Mouse (Mus musculus) midbrain, embryonic 11.5 days (tissue): ENCODE results near the gene Sfr1. TPM values are rescaled to one million over a fixed set of nuclear protein-coding genes. Genes with fewer than 3 reads are reported as not detected.

ENCODE experiments used
- ATAC-seq: fragments of 200-750 bp; cut with Nextera tagmentation; 2 replicates; pipeline ENCODE4 v1.8.0; 2017; ENCODE audit warnings: moderate TSS enrichment, moderate library complexity; ENCODE audit not compliant: low FRiP score
- DNase-seq: peaks from one replicate; pipeline ENCODE4 v3.0.0; 2015; ENCODE audit warnings: low spot score; ENCODE audit errors: missing footprints
- H3K27ac ChIP-seq: fragments of 300-500 bp; sonication (generic); 2 replicates; pipeline ENCODE4 v1.5.1; 2014; ENCODE audit warnings: low read depth, low read length
- H3K27me3 ChIP-seq: fragments of 300-500 bp; sonication (generic); 2 replicates; pipeline ENCODE4 v1.6.1; 2014; ENCODE audit warnings: mild to moderate bottlenecking, low read length, moderate library complexity, mixed read lengths; ENCODE audit not compliant: control insufficient read depth, insufficient read depth
- H3K36me3 ChIP-seq: fragments of 300-500 bp; sonication (generic); 2 replicates; pipeline ENCODE4 v1.6.1; 2014; ENCODE audit warnings: mild to moderate bottlenecking, low read length, moderate library complexity, mixed read lengths; ENCODE audit not compliant: control insufficient read depth, insufficient read depth
- H3K4me1 ChIP-seq: fragments of 300-500 bp; sonication (generic); 2 replicates; pipeline ENCODE4 v1.6.1; 2014; ENCODE audit warnings: low read length; ENCODE audit not compliant: control insufficient read depth, insufficient read depth
- H3K4me2 ChIP-seq: fragments of 300-500 bp; sonication (generic); 2 replicates; pipeline ENCODE4 v1.6.1; 2014; ENCODE audit warnings: mild to moderate bottlenecking, moderate library complexity
- H3K4me3 ChIP-seq: fragments of 300-500 bp; sonication (generic); 2 replicates; pipeline ENCODE4 v1.5.1; 2014; ENCODE audit warnings: low read depth, low read length
- H3K9ac ChIP-seq: fragments of 300-500 bp; sonication (generic); 2 replicates; pipeline ENCODE4 v1.6.1; 2014; ENCODE audit warnings: low read length
- H3K9me3 ChIP-seq: fragments of 300-500 bp; sonication (generic); 2 replicates; pipeline ENCODE4 v1.6.1; 2016; ENCODE audit warnings: low read length; ENCODE audit not compliant: control insufficient read depth
- WGBS: fragments of 180-500 bp; shearing (Covaris S2); extraction: QIAGEN DNeasy Blood & Tissue Kit; methylation state at CpG from one replicate; pipeline ENCODE4 v1.1.7; 2014; 5-methylcytosine and 5-hydroxymethylcytosine counted together
- polyA plus RNA-seq: library from polyadenylated mRNA; unstranded; fragments of >200 nt; fragmentation: Nextera tagmentation; extraction: Ambion mirVana; gene quantifications from 2 replicates; pipeline ENCODE4 v1.2.1, GENCODE M21; 2014

Sfr1 gene
- 330 and 344 TPM in 2 replicates for polyA plus RNA-seq

DNA sequence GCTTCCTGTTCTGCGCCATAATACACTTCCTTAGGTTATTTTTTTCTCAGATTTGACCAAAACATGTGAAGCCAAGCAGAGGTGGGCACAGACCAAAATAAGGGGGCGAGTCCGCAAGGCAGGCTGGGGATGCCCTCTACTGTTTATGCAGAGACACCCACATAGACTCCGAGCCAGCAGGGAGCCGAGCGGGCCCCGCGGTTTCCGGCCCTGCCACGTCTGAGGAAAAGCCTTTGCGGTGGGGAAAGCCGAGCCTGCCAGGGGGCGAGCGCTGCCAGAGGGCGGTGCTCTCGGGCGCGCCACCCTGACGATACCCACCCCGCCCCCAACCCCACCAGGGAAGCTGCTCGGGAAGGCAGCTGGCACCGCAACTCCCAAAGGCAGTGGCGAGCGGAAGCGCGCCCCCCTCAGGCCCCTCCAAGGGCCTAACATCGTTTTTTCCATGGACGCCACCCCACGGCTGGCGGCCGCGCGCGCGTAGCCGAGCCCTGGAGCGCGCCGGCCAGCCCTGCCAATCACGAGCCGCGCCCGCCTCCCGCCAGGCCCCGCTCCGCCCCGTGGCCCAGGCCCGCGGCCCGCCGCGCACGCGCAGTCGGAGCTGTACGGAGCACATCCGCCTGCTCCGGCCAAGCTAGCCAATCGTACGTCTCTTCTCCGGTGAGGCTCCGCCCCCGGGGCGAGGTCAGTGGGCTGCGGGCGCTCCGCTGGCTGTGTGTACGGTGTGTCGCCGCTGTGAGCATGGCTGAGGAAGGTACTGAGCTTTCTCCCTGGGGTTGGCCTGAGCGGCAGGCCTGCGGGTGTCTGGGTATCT is at the start of gene Sfr1:
Gene Sfr1, plus strand, starts transcription at position 612 of the 811 bp plus-strand sequence.
- under 1% methylated on average over 70 of the region's 72 CpGs for WGBS
- H3K27me3 ChIP-seq, result no peaks in the 10 kb centered on the region
- H3K36me3 ChIP-seq, result peaks cover 14% of the 10 kb centered on the region; the same call in 1 of the 2 replicates
- DNase-seq, result peak; percentile 100
- peak within 1 kb of the TSS; percentile 90 for H3K27ac ChIP-seq
- peak within 1 kb of the TSS; percentile 77 for H3K9ac ChIP-seq
- H3K4me3 ChIP-seq, result peak within 1 kb of the TSS; percentile 73
- no peaks in the 10 kb centered on the region for H3K9me3 ChIP-seq
- peak; percentile 98 for ATAC-seq
- H3K4me2 ChIP-seq, result peak within 1 kb of the TSS; percentile 53
- peaks cover 5% of the 10 kb centered on the region; the same call in 1 of the 2 replicates for H3K4me1 ChIP-seq

DNA sequence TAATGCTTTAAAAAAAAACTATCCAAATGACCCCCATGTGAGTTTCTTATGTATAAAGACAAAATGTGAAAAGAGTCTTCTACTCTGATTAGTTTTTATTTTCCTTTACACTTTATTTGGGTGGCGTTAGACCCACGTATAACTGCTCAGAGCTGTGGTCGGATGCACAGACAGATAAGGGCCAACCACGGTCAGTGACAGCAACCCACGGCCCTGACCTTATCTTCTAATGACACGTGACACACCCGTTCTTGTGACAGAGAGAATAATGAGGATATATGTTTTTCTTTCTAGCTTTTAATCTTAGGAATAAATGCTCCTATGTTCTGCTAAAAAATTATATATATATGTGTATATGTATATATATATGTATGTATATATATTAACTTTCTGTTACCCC is 41.9 kb upstream of the Sfr1 start:
- no peak for DNase-seq
- Histone ChIP-seq H3K4me1 (peaks cover 2% of the 10 kb centered on the region; the same call in 1 of the 2 replicates), H3K9ac (no peak overlapping the region), H3K36me3 (no peaks in the 10 kb centered on the region), H3K4me3 (no peak overlapping the region), H3K27me3 (no peaks in the 10 kb centered on the region), H3K4me2 (no peak overlapping the region), H3K9me3 (no peaks in the 10 kb centered on the region), H3K27ac (no peak overlapping the region)
- no peak for ATAC-seq
- WGBS, result 89% methylated on average over 7 of the region's 7 CpGs

DNA sequence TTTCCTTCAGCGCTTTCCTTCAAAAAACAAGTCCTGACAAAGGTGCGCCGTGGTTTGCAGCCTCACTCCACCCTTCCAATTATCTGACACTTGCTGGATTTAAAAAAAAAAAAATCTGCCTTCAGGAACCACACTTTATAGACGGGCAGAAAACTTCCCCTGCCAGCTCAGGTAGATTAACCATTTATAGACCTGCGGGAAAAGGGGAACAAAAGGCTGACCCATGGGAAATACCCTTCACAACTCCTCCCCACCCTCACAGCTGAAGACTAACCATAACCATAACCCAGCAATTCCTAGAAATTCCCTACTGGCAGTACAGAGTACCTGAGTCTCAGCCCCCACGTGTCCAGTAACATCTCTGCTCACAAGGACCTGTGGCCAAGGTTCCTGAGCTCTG is 39.5 kb upstream of the Sfr1 start, which contains the start of gene Col17a1:
Gene Col17a1, minus strand, starts transcription at position 101 of the 400 bp plus-strand sequence.
- Histone ChIP-seq H3K9me3 (no peaks in the 10 kb centered on the region), H3K27ac (no peak within 1 kb of the TSS), H3K4me3 (no peak within 1 kb of the TSS), H3K4me2 (no peak within 1 kb of the TSS), H3K4me1 (peaks cover 2% of the 10 kb centered on the region; the same call in 1 of the 2 replicates), H3K27me3 (no peaks in the 10 kb centered on the region), H3K36me3 (no peaks in the 10 kb centered on the region), H3K9ac (no peak within 1 kb of the TSS)
- ATAC-seq, result no peak
- no peak for DNase-seq
- 79% methylated on average over 6 of the region's 6 CpGs for WGBS

DNA sequence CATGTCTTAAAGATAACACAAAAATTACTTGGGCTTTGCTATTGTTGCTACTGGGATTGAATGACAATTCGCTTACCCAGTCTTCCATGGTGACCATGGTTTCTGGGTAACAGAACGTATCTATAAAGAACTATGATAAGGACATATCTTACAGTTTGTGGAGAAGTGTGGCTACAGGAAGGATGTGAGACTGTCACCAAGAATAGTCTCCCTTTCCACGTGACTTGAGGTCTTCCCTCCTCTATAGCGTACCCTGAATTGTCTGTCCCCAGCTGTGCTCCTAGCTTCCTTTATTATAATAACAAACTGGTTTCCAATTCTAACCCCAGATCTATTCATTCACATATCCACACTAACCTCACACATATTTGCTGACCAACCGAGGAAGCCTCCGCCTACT is 35.8 kb upstream of the Sfr1 start:
- H3K4me2 ChIP-seq, result no peak overlapping the region
- H3K9ac ChIP-seq, result no peak overlapping the region
- peaks cover 2% of the 10 kb centered on the region; the same call in 1 of the 2 replicates for H3K4me1 ChIP-seq
- no peak for ATAC-seq
- H3K27me3 ChIP-seq, result no peaks in the 10 kb centered on the region
- H3K27ac ChIP-seq, result no peak overlapping the region
- no peak overlapping the region for H3K4me3 ChIP-seq
- no peaks in the 10 kb centered on the region for H3K36me3 ChIP-seq
- 90% methylated on average over 6 of the region's 6 CpGs for WGBS
- H3K9me3 ChIP-seq, result no peaks in the 10 kb centered on the region
- DNase-seq, result no peak

DNA sequence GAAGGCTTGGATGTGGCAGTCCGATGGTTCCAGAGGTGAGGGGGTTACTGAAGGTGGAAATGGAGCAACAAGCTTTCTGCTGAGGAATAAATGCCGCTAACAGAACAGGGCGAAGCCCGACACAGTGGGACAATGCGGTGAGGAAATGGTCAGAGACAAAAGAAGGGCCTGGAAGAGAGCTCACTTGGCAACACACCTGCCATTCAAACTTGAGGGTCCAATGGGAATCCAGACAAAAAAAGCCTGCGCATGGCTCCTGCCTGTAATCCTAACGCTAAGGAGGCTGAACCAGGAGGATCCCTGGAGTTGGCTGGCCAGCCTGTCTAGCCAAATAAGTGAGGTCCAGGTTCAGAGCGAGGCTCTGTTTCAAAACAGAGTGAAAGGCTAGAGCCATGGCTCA is 35.1 kb upstream of the Sfr1 start:
- ATAC-seq, result no peak
- no peak for DNase-seq
- H3K4me3 ChIP-seq, result no peak overlapping the region
- peaks cover 2% of the 10 kb centered on the region; the same call in 1 of the 2 replicates for H3K4me1 ChIP-seq
- no peaks in the 10 kb centered on the region for H3K27me3 ChIP-seq
- no peak overlapping the region for H3K27ac ChIP-seq
- no peak overlapping the region for H3K9ac ChIP-seq
- H3K9me3 ChIP-seq, result no peaks in the 10 kb centered on the region
- no peaks in the 10 kb centered on the region for H3K36me3 ChIP-seq
- WGBS, result 95% methylated on average over 8 of the region's 8 CpGs
- no peak overlapping the region for H3K4me2 ChIP-seq

DNA sequence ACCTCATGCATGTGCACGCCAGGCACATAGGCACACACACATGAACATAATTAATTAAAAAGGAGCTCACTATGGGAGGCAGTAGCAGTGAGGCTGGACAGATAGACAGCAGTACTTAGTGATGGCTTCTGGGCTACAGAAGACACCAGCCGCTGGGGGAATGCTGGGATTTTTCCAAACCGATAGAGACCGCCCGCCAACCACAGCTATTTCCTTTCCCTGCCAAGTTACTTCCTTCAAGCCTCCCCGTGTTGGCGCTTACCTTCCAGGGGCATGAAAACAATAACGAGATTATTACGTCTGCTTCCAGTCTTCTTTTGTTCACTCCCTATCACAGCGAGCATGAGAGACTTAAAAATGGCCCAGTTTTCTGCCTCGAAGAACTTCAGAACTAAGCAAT is 34.4 kb upstream of the Sfr1 start:
- Histone ChIP-seq H3K27ac (no peak overlapping the region), H3K4me3 (no peak overlapping the region), H3K4me2 (no peak overlapping the region), H3K9me3 (no peaks in the 10 kb centered on the region), H3K36me3 (no peaks in the 10 kb centered on the region), H3K27me3 (no peaks in the 10 kb centered on the region), H3K9ac (no peak overlapping the region), H3K4me1 (peaks cover 2% of the 10 kb centered on the region; the same call in 1 of the 2 replicates)
- DNase-seq, result no peak
- 86% methylated on average over 11 of the region's 11 CpGs for WGBS
- no peak for ATAC-seq

DNA sequence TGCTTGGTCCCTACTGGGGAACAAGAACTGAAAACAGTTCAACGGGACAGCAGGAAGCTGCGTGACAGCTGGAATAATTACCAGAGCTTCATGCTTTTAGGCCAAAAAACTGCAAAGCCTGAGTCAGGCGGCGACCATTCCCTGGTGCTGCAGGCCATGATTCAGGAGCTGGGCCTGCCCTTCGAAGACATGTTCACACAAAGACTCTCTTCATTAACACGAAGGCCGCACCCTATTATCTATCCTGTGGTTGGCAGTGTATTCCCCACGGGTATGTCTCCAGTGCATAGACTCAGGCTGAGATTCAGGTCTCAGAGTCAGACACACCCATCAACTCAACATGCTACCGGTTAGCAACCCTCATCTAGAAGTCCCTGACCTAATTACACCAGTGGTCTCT is 33.2 kb upstream of the Sfr1 start:
- no peaks in the 10 kb centered on the region for H3K9me3 ChIP-seq
- DNase-seq (no peak), ATAC-seq (no peak)
- H3K4me3 ChIP-seq, result no peak overlapping the region
- H3K4me1 ChIP-seq, result peaks cover 2% of the 10 kb centered on the region; the same call in 1 of the 2 replicates
- H3K36me3 ChIP-seq, result no peaks in the 10 kb centered on the region
- H3K27me3 ChIP-seq, result no peaks in the 10 kb centered on the region
- WGBS, result 88% methylated on average over 9 of the region's 9 CpGs
- H3K9ac ChIP-seq, result no peak overlapping the region
- H3K27ac ChIP-seq, result no peak overlapping the region
- H3K4me2 ChIP-seq, result no peak overlapping the region

DNA sequence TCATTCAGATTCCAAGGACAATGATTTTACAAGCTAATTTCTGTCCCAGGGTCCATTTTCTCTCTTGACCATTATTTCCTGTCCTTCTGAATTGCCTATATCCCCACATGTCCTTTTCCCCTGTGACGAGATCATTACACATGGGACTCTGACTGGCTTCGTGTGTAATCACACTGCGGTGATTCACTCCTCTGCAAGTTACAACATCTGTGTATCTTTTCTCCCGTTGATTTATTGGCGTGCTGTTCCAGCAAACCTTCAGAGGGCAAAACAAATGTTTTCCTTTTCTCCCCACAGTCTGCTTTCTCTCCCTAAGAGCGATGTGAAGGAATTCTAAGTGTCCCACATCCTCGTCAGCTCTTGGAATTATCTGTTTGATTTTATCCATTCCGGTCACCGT is 31.7 kb upstream of the Sfr1 start:
- Histone ChIP-seq H3K36me3 (no peaks in the 10 kb centered on the region), H3K9ac (no peak overlapping the region), H3K9me3 (no peaks in the 10 kb centered on the region), H3K27me3 (no peaks in the 10 kb centered on the region), H3K4me2 (no peak overlapping the region), H3K27ac (no peak overlapping the region), H3K4me3 (no peak overlapping the region), H3K4me1 (no peaks in the 10 kb centered on the region)
- ATAC-seq, result no peak
- 89% methylated on average over 9 of the region's 9 CpGs for WGBS
- DNase-seq, result no peak

DNA sequence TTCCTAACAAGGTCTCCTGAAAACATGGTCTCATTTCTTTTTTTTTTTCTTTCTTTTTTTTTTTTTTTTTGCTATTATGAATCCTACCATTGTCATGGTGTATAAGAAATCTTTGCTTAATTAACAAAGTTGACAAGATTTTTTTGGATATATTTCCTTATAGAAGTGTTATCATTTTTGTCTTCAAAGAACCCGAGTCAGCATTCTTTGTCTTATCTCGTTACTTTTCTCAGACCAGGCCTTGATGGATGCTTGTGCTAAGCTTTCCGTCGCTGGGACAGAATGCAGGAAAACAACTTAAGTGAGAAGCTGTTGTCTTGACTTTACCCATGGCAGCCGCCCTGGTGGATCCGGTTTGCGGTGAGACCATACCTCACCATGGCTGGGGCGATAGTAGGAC is 31.0 kb upstream of the Sfr1 start:
- Histone ChIP-seq H3K27ac (no peak overlapping the region), H3K4me1 (no peaks in the 10 kb centered on the region), H3K36me3 (no peaks in the 10 kb centered on the region), H3K27me3 (no peaks in the 10 kb centered on the region), H3K9me3 (no peaks in the 10 kb centered on the region), H3K4me3 (no peak overlapping the region), H3K4me2 (no peak overlapping the region), H3K9ac (no peak overlapping the region)
- DNase-seq (no peak), ATAC-seq (no peak)
- WGBS, result 75% methylated on average over 8 of the region's 8 CpGs
